Comparison of ENCODE assay signal across 8 mouse cellular contexts in genomic region chr2:147011474-147012140, GRCm38 (mm10). TPM values are rescaled to one million over a fixed set of nuclear protein-coding genes. Genes with fewer than 3 reads are reported as not detected.
DNase-seq lines count a peak whose midpoint lies in the region; ATAC-seq and TF ChIP-seq lines count a peak whose summit lies in the region.

No protein-coding gene starts in this region.

- TF ChIP-seq CTCF in heart, postnatal 0 days (IDR thresholded peaks at IDR 0.05; ENCODE audit: low read depth): no peak
- TF ChIP-seq CTCF in lung, postnatal 0 days (IDR thresholded peaks at IDR 0.05): no peak

- H3K9me3 ChIP-seq in kidney, embryonic 16.5 days (ENCODE audit: low read length): no peaks in the 10 kb centered on the region
- no peaks in the 10 kb centered on the region for H3K9me3 ChIP-seq in heart, postnatal 0 days (replicated peaks; ENCODE audit: control insufficient read depth, low read length)
- no peaks in the 10 kb centered on the region for H3K9me3 ChIP-seq in lung, postnatal 0 days (ENCODE audit: low read length)

- no peak overlapping the region; the same call in 1 of the 2 replicates for H3K27ac ChIP-seq in kidney, embryonic 16.5 days (ENCODE audit: low read length)
- H3K27ac ChIP-seq in heart, postnatal 0 days (ENCODE audit: low read depth): peak overlapping the region; percentile 95
- H3K27ac ChIP-seq in lung, postnatal 0 days (ENCODE audit: low read length): peak overlapping the region; percentile 95

- no peak for DNase-seq in kidney, adult 11 months
- DNase-seq in adrenal gland, postnatal 10 days: peak; percentile 23
- peak; percentile 13 for DNase-seq in heart, postnatal 0 days (ENCODE audit: low spot score)
- DNase-seq in lung, postnatal 0 days (ENCODE audit: low spot score): peak; percentile 28
- DNase-seq in splenic B cell, adult 2 months (ENCODE audit: low read depth, low spot score): peak; percentile 64
- DNase-seq in urinary bladder, adult 2 months (ENCODE audit: low spot score): no peak
- no peak for DNase-seq in layer of hippocampus, adult 9-10 months (ENCODE audit: low spot score)

- H3K9ac ChIP-seq in kidney, embryonic 16.5 days (replicated peaks; ENCODE audit: low read length): peak overlapping the region; percentile 92
- peak overlapping the region; percentile 87 for H3K9ac ChIP-seq in heart, postnatal 0 days (replicated peaks; ENCODE audit: low read depth, low read length)
- no peak overlapping the region for H3K9ac ChIP-seq in lung, postnatal 0 days (replicated peaks; ENCODE audit: low read depth)

- H3K4me1 ChIP-seq in kidney, embryonic 16.5 days (ENCODE audit: insufficient read depth, low read length): peaks cover 18% of the 10 kb centered on the region
- no peaks in the 10 kb centered on the region for H3K4me1 ChIP-seq in heart, postnatal 0 days (ENCODE audit: control insufficient read depth, insufficient read depth)
- H3K4me1 ChIP-seq in lung, postnatal 0 days (ENCODE audit: insufficient read depth, low read depth, low read length): peaks cover 9% of the 10 kb centered on the region; the same call in 1 of the 2 replicates

- no peak for ATAC-seq in kidney, embryonic 16.5 days (ENCODE audit: low FRiP score, low TSS enrichment)
- ATAC-seq in heart, postnatal 0 days (ENCODE audit: insufficient read depth, low read depth): no peak
- ATAC-seq in lung, postnatal 0 days: no peak

- no peaks in the 10 kb centered on the region for H3K27me3 ChIP-seq in kidney, embryonic 16.5 days (ENCODE audit: insufficient read depth, low read length)
- H3K27me3 ChIP-seq in heart, postnatal 0 days (ENCODE audit: control insufficient read depth, insufficient read depth, low read length): no peaks in the 10 kb centered on the region
- no peaks in the 10 kb centered on the region for H3K27me3 ChIP-seq in lung, postnatal 0 days (replicated peaks; ENCODE audit: insufficient read depth, low read length)
- H3K27me3 ChIP-seq in splenic B cell, adult 2 months (ENCODE audit: control insufficient read depth, insufficient read depth, low read length, poor library complexity, severe bottlenecking): no peaks in the 10 kb centered on the region

- TF ChIP-seq EP300 in heart, postnatal 0 days (IDR thresholded peaks at IDR 0.05; ENCODE audit: low read depth): no peak
- TF ChIP-seq EP300 in lung, postnatal 0 days (IDR thresholded peaks at IDR 0.05): no peak

- H3K4me2 ChIP-seq in kidney, embryonic 16.5 days (replicated peaks; ENCODE audit: low read depth, low read length): peak overlapping the region; percentile 61
- peak overlapping the region; percentile 72 for H3K4me2 ChIP-seq in heart, postnatal 0 days (ENCODE audit: low read depth, low read length)
- peak overlapping the region; percentile 74 for H3K4me2 ChIP-seq in lung, postnatal 0 days (replicated peaks; ENCODE audit: low read depth, low read length)

- 51% methylated on average over 3 of the region's 3 CpGs for WGBS in kidney, embryonic 16.5 days
- 63% methylated on average over 3 of the region's 3 CpGs for WGBS in heart, postnatal 0 days
- WGBS in lung, postnatal 0 days: 40% methylated on average over 3 of the region's 3 CpGs

- H3K36me3 ChIP-seq in kidney, embryonic 16.5 days (ENCODE audit: insufficient read depth, low read length): no peaks in the 10 kb centered on the region
- H3K36me3 ChIP-seq in heart, postnatal 0 days (replicated peaks; ENCODE audit: control insufficient read depth, insufficient read depth, low read length): no peaks in the 10 kb centered on the region
- H3K36me3 ChIP-seq in lung, postnatal 0 days (ENCODE audit: insufficient read depth, low read length): no peaks in the 10 kb centered on the region
- no peaks in the 10 kb centered on the region for H3K36me3 ChIP-seq in splenic B cell, adult 2 months (ENCODE audit: control insufficient read depth, insufficient read depth, low read length, poor library complexity, severe bottlenecking)

- H3K4me3 ChIP-seq in kidney, embryonic 16.5 days (ENCODE audit: low read length): peak overlapping the region; percentile 97
- peak overlapping the region; percentile 85 for H3K4me3 ChIP-seq in heart, postnatal 0 days (ENCODE audit: low read depth, low read length)
- H3K4me3 ChIP-seq in lung, postnatal 0 days (ENCODE audit: low read depth, low read length): peak overlapping the region; percentile 91

RNA-seq across cellular contexts. Expression of gene Xrn2, which starts 1.2 kb away (rescaled TPM):
- polyA plus RNA-seq in kidney, embryonic 16.5 days (2015; fragmentation: Nextera tagmentation; extraction: Ambion mirVana): 78.5 and 80.0 TPM in 2 replicates
- 10 to 100 TPM; 54.7 to 64.9 TPM for total RNA-seq in adrenal gland, postnatal 10 days (2021)
- 19.0 and 26.5 TPM in 2 replicates for total RNA-seq in heart, postnatal 0 days (2014; rRNA removed; ENCODE audit: low replicate concordance)
- 29.6 and 32.8 TPM in 2 replicates for polyA plus RNA-seq in heart, postnatal 0 days (2015; fragmentation: Nextera tagmentation; extraction: Ambion mirVana)
- polyA plus RNA-seq in lung, postnatal 0 days (2015; fragmentation: Nextera tagmentation; extraction: Ambion mirVana): 60.8 and 62.3 TPM in 2 replicates
- 39.9 and 41.5 TPM in 2 replicates for polyA plus RNA-seq in urinary bladder, adult 2 months (2012; rRNA removed)

Comparison
In these comparisons a context has a peak if more than half of its experiments do, and no peak if none do; other contexts are left out.
1. DNase-seq: peak in adrenal gland, postnatal 10 days (single experiment), heart, postnatal 0 days (single experiment), lung, postnatal 0 days (single experiment) and splenic B cell, adult 2 months (single experiment); none in kidney, adult 11 months (single experiment), urinary bladder, adult 2 months (single experiment) and layer of hippocampus, adult 9-10 months (single experiment).
2. Peak in every context shown above with its lines, with median percentiles within 50 percentile points of each other: H3K4me2 ChIP-seq and H3K4me3 ChIP-seq.